Mouse (Mus musculus): ENCODE results near the gene Fra10ac1.

DNA sequence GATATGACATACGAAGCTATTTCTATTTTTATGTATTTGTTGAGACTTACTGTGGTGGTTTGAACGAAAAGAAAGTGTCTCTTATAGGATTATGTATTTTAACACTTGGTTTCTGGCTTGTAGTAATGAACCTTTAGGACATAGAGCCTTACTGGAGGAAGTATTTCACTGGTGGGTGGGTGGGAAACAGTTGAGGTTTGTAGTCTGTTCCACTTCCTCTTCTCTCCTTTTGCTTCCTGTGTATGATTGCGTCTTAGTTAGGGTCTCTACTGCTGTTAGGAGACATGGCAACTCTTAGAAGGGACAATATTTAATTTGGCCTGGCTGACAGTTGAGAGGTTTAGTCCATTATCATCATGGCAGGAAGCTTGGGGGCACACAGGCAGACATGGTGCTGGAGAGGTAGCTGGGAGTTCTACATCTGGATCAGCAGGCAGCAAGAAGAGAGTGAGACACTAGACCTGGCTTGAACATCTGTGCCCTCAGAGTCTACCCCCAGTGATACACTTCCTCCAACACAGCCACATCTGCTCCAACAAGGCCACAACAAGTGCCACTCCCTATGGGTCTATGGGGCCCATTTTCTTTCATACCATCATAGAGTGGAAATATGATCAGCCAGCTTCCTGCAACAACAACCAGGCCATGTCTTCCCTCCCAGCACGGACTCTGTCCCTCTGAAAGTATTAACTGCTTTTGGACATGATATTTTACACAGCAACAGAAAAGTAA, 80.2 kb downstream of the Fra10ac1 start:
- TF ChIP-seq TAL1 (IDR thresholded peaks at IDR 0.05; ENCODE audit: low read length) = no peak
- TF ChIP-seq GATA1 (IDR thresholded peaks at IDR 0.05; ENCODE audit: low read length) = no peak

All from erythroblast, embryonic 14.5 days (primary cell).